Mouse (Mus musculus): Measurements from ENCODE around the gene Uso1.

- TF ChIP-seq GATA1 (IDR thresholded peaks at IDR 0.05; ENCODE audit: borderline replicate concordance, low read length) (no peak), TAL1 (conservative IDR thresholded peaks at IDR 0.05; ENCODE audit: low read depth, low read length) (no peak), CTCF (IDR thresholded peaks at IDR 0.05; ENCODE audit: low read depth, low read length) (no peak)
Observed at GRCm38 (mm10) chr5:92239333-92240232, 101.8 kb downstream of the Uso1 start.
